Mouse (Mus musculus) kidney, postnatal 25 days (tissue): ENCODE measurements around the gene Tmed10.

Experiments
- DNase-seq, 2 experiments: peaks; one replicate each; pipeline ENCODE4 v3.0.0; 2021; ENCODE audit warnings: mixed read lengths in 2 of 2

The Tmed10 gene

DNA sequence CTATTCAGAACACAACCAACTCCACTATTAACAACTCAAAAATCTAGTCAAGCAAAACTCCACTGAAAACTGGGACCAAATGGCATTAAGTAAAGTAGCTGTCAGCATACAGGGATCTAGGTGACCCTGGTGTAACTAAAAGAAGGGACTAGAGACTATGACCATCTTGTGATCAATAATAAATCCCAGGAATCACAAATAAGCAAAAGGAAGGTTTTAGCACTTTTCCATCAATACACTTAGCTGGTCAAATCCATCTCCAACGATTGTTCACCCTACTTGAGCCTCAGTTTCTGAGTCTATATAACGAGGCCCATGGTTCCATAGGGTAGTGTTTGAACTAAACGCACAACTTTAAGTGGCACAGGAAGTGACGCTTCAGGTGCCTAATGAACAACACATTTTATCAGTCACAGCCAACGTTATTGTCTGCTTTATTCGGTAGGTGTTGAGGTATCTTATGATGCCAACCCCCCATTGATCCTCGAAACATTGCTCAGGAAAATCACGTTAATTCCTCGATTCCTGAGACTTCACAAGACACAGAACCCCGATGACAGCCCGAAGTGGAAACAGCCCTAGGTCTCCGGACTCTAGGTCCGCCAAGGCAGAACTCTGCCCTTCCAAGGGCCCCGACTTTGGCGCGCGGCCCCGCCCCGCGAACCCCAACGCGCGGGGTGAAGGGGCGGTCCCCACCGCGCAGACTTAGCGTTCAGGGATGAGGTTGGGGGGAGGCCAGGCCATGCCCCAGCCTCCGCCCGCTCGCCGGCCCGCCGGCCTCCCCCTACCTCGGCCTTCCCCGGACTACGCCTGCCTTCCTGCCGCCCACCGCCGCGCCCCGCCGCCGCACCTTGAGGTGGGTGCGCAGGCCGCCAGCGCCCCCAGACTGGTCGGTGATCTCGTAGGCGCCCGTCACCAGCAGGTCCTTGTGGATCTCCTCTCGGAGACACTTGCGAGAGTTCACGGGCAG is 771 bp downstream of the Tmed10 start:
- DNase-seq, result peak; percentile 66 to 88

DNA sequence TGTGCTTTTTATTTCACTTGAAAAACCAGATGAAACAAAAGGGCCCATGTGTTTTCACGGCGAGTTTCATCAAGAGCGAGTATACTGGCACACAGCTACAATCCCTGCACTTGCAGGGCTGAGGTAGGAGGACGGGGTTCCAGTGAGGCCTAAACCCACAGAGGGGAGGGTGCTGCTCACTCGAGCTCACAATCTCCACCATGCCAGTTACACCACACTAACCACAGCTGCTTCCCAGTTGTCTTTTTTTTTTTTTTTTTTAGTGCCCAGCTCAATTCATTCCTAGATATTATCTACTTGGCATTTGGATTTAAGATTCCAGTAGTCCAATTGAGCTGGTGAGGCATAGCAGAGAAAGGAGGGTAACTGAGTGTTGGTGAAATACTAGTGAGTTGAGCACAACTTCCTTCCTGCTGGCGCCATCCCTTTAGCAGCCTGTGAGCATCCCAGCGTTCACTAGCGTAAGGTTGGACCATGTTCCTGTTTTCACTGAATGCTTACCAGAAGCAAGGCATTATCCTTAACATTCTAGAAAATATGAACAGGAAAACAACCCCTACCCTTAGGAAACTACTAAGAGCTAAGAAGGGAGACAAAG is 2.5 kb downstream of the Tmed10 start:
- DNase-seq, result no peak

DNA sequence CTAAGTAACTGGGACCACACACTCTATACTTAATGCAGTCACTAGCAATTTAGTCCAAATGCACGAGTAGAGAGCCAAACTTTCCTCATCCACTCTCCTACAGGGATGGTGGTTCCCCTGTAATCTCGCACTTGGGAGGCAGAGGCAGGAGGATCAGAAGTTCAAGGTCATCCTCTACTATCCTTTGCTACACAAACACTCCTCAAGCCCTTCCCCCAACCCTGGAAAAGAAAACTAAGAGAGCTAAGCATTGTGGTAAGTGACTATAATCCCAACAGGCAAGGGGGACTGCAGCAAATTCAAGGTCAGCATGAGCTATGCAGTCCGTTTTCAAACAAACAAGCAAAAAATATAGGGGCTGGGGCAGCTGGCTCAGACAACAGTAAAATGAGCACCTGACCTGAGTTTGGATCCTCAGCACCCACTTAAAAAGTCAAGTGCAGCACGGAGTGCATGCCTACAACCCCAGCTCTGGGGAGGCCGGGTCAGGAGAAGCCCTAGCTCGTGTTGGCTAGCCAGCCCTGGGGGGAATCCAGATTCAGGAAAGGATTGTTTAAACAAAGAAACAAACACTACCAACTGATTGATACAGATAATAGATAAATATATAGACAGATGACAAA is 6.1 kb downstream of the Tmed10 start:
- no peak for DNase-seq

DNA sequence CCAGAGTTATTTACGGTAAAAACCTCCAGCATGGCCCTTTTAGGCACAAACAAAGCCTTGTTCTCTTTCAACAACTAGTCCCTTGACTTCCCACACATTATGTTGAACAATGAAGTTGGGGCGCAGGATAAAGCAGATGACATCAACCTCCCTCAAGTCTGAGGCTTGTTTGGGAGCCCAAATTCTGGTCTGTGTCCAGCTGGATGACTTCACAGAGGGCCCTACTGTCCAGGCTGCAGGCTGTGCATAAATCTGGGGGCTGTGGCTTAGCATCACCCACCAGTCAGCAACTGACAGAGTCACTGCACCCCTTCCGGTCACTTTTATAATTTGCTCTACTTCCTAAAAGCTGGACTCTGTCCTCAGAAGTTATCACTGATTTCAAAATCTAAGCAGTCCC is 8.4 kb downstream of the Tmed10 start:
- DNase-seq, result peak in 1 of 2 experiments; percentile 40

DNA sequence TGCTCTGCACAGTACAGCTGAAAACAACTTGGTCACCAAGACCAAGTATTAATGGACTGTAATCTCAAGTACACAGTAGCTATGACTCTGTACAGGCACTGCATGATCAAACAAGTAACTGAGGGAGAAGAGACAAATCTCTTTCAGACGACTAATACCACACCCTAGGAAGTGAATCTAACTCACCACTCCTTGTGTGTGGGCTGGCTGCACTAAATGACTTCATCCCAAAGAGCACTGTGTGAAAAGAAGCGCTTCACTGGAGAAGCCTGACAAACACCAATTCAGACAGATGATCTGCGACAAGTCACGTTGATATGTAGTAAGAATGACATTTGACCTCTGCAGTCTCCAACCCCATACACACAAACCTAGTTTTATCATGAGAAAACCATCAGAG is 12.1 kb downstream of the Tmed10 start:
- DNase-seq, result no peak

DNA sequence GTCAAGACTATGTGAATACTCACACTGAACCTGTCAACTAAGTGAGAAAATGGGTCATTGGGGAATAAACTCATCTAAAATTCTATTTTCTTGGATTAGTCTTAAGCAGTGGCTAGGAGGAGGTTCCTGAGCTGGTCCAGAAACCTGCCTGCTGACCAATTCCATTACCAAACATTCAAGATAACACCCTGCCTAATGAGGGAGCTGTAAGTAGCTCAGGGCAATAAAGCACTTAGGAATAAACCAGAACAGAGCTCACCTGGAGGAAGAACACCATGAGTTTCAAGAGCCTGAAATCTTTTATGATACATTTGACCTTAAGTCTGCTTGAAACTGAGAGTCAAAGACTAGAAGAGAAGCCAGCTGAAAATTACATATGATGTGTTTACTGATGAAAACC is 13.1 kb downstream of the Tmed10 start:
- DNase-seq, result no peak

DNA sequence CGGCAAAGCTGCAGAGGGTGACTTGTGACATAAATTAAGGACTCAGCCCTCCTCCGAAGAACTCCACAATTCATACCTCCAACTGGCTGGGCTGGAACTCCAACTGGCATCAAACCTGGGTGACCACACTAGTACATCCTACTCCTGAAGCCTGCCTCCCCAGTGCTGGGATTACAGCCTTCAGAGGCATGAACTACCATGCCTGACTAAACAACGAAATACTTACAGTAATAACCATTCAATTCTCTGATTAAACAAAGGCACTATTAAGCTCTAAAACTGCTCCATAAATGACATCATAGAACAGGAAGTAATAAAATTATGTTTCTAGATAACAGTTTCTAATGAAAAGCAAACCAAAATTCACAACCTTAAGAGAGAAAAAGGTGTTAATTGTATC is 13.5 kb downstream of the Tmed10 start:
- no peak for DNase-seq

DNA sequence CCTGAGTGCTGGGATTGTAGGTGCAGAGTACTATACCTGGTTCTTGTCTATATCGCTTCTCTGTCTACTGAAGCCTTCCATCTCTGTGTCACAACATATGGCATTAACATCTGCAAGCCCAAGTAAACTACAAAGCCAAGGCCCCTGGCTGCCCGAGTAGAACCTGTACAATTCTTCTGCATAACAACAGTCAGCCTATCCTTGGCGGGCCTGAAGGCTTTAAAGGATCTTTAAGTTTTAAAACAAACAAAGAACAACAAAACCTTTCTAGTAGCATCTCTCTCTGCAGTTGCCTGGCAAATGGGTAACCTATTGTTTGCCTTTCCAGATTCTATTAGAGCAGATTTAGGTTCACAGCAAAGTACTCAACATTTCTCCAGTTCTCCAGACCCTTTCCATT is 20.6 kb downstream of the Tmed10 start:
- no peak for DNase-seq

DNA sequence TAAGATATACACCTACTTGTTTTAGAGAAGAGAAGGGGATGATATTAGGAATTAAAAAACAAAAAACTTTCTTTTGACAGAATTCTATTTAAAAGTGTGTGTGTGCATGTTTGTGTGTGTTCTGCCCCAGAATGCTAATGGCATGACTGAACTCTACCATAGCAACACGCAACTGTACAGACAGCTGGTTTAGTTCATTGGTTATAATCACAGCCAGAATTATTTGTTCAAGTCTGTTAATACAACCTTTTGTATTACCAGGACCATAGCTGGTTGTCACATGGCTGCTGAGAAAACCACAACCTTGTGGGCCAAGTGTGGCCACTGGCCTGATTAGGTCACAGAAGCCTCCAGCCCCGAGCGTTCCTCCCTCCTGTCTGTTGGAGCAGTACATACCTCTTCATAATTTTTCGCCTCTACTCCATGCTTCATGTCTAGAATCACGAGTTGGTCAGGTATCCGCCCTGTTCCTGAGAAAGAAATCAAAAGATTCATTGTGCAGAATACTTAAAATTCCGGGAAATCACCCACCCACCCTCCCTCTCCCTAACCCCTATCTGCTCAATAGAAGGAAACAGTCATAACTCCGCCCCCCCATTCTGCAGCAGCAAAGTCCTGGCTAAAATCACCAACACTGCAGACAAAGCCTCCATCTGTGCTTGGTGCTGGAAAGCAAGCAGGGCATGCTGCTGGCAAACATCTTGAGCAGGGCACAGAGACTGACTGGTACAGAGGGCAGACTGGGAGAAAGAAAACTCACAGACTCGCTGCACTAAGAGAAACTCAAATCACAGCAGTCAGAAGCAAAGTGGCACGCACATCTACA is 24.0 kb downstream of the Tmed10 start:
- peak in 1 of 2 experiments; percentile 43 for DNase-seq

DNA sequence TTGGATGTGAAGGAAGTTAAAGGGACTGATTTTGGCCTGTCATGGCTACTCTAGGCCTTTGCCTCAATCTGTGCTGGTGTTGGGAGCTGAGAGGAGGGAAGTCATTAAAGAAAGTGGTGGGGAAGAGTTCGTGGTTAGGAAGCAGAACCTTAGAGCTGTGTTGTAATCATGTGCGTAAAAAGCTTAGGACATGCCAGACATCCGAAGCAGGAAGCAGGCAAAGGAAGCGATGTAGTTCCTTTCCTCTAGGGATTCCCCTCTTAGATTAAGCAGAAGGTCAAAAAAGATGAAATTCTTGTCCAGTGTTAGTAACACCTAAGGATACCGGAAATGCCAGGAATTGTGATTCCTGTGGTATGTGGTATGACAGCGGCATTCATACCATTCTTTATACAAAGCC is 26.3 kb downstream of the Tmed10 start:
- no peak for DNase-seq

DNA sequence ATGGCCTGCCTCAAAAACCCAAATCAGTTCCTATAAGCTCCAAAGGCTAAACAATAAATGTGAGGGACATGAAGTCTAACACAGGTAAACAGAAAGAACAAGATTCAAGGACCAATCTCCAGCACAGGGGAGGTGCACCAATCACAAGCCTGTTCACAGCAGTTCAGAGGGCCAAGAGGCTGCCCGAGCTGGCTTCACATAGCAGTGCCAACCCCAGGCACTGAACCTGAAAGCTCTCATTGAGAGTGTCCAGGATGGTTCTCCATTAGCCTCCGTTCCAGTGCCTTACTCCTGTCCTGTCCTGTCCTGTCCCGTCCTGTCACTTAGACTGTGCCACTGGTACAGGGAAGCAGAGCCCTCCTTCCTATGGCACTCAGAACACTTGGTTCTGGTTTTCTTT is 27.5 kb downstream of the Tmed10 start:
- DNase-seq, result peak in 1 of 2 experiments; percentile 70

DNA sequence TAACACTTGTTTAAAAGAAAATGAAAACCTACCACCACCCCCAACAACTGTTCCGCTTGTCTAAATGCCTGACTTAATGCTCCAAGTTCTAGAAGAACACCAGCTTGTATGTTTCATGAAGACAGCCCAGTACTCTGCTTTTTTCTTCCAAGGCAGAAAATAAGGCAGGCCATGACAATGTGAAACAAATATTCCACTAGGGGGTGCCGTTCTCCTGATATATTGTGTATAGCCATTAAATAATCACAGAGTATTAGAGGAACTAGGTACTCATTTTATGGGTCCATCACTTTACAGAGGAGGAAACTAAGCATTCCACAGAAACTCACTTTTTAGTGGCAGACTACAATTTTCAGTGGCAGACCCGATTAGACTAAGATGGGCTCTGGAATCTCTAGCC is 28.3 kb downstream of the Tmed10 start:
- peak in 1 of 2 experiments; percentile 72 for DNase-seq

DNA sequence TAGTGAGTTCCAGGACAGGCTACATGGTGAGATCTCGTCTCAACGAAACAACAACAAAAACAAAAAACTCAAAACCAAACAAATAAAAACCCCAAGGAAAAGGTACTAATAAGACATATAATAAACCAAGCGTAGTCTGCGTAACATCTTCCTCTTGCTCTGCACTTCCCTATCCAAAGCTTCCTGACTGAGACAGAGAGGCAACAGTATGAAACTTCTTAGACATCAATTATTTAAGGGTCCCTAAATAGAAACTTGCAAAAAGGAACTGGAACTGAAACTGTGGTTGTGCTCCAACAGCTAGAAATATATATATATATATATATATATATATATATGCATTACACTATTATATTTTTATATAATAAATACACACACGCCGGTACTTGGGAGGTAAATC is 29.1 kb downstream of the Tmed10 start:
- no peak for DNase-seq

DNA sequence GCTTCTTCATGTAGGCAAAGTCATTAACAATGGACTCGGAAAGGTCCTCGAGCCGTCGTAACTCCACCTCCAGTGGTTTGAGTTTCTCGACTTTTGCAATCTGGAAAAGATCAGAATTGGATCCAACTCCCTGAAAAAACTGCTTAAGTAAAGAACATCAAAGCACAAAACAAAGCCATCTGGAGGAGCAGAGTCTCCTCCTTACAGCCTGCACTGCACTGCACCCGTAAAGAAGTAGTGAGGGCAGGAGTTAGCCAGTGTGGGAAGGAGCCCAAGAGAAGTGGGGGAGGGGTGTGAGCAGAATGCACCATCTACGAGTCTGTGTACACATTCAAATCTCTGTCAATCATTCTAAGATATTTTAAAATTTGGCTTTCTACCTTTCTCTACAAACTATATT is 30.4 kb downstream of the Tmed10 start:
- DNase-seq, result no peak

DNA sequence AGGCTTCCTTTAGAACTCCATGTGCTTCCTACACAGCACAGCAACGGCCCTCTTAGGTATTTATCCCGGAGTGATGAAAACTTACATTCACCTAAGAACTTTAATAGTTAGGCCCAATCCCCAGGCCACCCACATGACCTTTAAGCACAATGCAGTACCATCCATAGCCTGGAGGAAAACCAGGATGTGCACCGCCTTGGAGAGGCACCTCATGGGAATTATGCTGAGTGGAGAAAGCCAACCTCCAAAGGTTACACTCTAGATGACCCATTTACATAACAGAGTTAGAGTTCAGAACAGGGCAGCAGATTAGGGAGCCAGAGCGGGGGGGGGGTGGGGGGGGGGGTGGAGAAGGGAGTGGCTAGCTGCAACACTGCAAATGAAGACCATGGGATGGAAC is 32.3 kb downstream of the Tmed10 start:
- peak in 1 of 2 experiments; percentile 60 for DNase-seq

DNA sequence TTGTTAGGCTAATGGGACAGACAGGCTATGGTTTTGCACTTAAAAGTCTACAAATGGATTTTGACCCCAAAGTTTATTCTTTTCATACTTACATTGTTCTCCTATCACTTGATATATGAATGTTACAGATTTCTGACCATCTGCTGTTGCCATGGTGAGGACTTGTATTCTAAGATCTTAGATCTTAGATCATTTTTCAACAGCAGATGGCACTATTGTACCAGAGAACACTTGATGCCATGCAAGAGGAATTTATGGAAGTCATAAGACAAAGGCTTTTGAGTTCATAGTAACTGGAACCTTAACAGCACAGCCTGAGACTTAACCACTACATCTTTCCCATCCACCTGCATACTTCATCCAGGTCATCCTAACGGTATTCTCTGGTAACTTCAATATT is 33.5 kb downstream of the Tmed10 start:
- DNase-seq, result peak in 1 of 2 experiments; percentile 9

DNA sequence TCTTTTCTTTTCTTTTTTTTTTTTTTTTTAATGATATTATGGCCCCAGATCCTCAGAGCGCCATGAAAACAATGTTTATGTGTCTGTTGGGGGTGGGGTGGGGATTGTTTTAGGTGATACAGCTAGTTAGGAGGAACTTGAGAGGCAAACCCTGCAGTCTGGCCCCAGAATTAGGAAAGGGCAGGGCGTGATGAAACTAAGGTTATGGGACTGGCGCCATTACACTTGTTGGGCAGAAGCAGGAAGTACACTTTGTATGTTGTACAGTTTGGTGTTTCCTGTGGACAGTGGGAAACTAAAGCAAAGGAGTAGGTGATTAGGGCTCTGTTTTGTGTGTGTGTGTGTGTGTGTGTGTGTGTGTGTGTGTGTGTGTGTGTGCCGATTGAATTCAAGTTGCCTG is 34.7 kb downstream of the Tmed10 start:
- DNase-seq, result no peak

DNA sequence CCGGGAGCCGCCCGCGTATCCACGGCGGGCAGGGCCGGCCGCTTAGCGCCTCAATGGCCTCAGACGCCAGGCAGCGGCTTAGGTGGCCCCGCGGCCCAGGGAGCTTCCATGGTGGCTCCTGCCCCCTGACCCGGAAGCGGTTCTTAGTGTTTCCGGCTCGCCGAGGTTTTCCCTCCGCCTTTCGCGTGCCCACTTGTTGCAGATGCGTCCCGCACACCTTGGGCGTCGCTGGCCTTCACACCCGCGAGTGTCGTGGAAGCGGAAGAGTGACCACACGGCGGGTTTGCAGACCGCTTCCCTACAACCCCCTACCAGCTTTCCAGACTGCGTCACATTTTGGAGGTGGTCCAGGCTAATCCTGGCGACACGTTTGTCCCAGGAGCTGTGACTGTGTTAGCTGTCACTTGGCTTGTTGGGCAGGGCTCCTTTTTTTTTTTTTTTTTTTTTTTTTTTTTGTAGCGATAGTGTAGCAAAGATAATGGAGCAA is 35.4 kb downstream of the Tmed10 start, which contains the start of gene Nek9:
Nek9 (minus strand) TSS at position 120 of the 487 bp plus-strand sequence.
- DNase-seq, result peak; percentile 96 to 97

DNA sequence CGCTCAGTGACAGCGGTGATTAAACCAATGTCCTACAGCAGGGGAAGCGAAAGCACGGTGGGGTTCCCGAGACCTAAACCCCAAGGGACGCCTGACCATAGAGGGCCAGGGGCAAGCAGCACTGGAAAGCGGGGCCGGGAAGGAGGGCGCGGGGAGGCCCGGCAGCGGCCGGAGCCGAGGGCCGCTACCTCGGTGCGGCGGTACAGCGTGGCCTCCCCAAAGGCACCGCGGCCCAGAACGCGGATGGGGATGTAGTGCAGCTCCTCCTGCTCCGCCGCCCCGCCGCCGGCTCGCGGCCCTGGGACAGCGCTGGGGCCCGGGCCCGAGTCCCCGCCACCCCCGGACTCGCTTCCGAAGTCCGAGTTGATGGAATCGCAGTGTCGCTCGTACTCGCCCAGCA is 35.8 kb downstream of the Tmed10 start:
- no peak for DNase-seq

DNA sequence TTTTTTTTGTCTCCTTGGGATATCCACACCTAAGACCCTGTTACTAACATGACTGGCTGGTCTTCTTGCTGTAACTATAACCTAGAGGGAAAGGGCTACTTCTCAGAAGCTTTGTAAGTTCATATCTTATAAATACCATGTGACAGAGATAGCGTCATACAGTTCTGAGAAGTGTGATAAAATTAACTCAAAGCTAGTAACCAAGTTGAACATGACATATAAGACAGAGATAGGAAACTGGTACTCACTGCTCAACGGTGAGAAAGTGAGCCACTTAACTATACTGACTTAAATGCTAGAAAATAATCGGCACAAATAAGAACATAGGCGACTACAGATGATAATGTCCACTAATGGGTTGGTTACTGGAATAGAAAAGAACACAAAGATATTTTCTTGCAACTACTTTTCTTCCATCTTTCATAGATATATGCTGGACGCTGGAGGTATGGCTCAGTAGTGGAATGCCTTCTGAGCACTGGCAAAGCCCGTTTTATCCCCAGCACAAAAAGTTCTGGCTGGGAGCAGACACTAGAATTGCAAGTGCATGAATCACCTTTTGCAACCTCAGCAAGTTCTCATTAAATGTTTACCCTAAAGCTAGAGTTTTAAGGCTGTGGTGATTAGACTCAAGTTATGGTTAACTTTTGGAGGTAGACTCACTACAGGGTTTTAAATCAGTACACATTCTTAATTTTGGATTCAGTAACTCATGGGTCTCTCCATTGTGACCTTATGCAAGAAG is 36.9 kb downstream of the Tmed10 start:
- DNase-seq, result no peak

DNA sequence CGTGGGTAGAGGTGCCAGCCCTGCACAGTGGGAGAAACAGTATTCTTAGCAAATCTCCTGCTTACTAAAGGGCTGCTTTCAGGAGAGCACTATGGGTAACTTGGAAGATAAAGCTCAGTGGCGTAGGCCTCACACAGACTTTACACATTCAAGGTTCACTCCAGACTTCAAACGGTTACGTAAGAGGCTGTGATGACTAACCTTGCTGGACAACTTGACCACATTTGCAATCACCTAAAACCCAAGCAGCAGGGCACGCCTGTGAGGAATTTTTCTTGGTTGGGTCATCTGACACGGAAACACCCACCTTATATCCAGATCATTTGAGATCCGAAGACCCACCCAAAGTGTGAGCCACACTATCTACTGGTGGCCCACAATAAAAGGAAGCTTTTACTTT is 44.5 kb downstream of the Tmed10 start:
- no peak for DNase-seq

DNA sequence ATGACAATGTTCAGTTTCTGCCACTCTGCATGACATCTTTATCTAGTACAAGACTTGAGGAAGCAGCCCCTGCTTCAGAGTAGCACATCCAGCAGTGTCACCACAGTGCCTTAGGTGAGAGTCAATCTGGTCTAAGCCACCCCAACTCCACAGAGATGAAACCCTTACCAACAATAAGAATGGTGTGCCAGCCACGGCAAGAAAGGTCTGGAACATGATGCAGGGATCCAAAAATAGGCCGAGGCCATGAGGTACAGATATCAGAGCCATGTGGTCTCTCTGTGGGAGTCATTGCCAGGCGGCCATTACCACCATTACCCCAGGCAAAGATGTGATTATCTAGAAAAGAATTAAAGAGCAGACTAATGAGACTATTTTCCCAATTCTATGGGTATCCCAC is 66.0 kb downstream of the Tmed10 start:
- no peak for DNase-seq
